Mouse (Mus musculus) c-Kit-negative CD71-positive TER-119-positive erythroid progenitor cells, embryonic 14.5 days (primary cell): ENCODE measurements at regions not wholly inside any gene's neighbourhood (a gene's known extent, or its start where the extent isn't known, plus 50 kb on each side); places are given as distances from the start of the nearest gene placed in this dataset.
"Not testable (repeated sequence)": the region's sequence is repeated elsewhere in the genome, so short reads cannot be mapped to it uniquely, and the experiment has no call there.

Experiments used
- DNase-seq: peaks from one replicate; pipeline ENCODE4 v3.0.0-alpha.2; 2013; ENCODE audit warnings: low read depth, low spot score

DNA sequence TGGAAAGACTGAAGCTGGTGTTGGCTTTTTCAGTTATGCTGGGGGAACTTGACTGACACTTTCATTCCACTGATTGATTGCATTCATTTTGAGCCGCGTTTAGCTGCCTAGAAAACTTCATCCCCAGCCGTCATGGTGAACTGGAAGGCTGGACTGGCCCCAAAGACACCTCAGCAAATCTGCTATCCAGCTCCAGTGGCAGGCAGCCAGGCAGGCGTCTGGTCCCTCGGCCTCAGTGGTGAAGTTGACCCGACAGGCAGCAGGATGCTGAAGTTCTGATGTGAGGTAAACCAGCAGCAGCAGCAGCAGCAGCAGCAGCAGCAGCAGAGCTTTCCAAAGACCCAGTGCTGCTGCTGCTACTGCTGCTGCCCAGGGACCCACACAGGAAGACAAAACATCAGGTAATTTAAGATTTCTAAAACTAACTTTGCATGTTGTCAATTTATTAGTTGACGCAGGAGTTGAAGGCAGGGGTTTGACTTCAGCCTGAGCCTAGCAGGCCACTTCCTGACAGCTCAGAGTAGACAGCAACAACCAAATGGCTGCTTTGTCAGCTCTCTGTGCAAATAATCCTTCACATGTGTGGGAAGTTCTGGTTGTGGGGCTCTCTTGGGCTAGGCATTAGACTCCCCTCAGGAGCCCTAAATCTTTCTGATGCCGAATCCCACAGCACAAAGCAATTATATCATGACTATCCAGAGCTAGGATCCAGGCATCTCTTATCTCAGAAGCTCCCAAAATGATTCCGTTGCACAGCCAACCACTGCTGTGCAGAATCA lies 200.4 kb upstream of the Nhs start:
- DNase-seq = no peak

DNA sequence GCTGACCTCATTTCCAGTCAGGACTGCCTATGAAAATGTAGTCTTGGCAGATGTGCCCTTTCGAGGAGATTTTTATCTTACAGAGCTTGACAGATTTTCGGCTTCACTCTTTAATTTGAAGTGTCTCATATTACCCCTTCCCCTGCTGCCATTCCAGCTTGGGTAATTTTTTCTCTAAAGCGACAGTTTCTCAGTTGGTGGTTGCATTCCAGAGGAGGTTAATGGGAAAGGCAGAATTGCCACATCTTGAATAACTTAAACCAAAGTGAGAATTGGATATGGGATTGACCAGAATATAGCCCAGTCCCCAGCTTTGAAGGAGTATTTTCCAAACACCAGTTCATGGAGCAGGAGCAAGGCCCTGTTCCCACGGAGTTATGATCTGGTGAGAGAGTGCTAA lies 188.8 kb upstream of the Nhs start:
- no peak for DNase-seq

DNA sequence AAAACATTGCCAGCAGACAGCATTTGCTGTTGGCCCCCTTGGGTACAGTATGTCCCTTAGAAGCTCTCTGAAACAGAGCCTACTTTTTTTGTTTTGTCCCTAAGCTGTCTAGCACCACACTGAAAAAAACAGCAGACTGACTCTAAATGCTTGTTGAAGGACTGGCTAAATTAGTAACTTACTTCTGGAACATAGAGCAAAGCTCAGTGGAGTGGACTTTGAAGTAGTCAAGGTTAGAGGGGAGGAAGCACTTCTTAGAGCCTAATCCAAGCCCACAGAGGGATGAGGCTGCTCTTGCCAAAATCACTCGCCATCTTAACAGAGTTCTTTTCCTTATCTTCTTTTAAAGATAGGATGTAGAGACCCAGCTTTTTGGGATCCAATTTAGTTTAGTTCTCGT lies 188.4 kb upstream of the Nhs start:
- DNase-seq = no peak

DNA sequence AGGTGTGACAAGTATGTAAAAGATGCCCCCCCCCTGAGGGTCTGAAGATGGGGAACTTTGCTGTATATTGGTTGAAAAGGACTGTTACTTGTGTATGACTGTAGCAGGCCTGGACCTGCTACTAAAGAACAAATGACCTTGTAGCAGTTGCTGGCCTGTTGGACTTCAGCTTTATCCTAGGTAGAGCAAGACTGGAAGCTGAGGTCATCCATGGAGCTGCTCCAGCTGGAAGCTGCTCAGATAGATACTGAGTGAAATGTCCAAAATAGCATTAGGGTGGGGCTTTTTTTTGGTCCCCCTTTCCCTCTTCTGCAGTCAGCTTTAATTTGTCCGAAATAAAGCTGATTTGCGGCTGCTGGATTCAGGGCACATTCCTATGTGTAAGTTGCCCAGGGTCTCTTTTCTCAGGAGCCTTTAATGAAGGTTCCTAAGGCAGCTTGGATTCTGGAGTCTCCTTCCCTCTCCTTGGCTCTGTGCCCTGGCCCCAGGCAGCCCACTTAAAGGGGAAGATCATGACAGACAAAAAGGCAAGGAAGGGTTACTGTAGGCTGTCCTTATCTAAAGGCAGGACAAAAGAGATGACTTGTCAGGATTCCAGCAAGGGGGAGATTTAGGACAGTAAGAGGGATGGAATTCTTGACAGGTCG lies 186.1 kb upstream of the Nhs start:
- DNase-seq = no peak

DNA sequence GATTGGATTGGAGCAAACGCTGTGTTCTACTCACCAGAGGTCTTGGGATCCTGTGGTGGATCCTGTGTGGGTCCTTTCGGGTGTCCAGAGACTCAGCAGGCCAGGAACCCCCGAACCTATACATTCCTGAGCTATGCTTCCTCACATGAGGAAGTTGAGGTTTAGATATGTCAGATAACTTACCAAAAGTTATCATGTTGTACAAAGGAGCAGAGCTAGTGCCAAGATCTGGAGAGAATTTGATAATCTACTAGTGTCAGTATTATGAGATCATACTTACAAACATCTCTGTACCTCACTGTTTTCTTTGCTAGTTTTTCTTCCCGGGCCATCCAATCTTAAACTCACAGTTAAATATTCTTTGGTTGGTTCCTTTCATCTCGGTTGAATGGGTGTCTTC lies 172.6 kb upstream of the Nhs start:
- DNase-seq = no peak

DNA sequence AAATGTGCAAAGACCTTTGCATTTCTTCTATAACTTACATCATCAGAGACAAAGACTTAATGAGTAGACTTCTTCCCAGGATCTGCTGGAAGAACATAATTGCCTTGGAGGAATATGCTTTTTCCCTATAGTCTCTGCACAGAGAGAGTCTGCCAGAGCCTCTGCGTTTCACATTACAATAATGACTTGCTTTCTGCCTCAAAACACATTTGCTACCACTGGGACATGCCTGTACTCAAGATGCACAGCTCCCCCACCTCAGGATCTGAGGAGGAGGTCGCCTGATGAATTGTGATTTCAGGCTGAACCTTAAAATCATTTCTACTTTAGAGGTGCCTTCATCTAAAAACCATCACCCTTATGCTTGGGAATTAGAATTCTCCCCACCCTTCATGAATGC lies 148.1 kb upstream of the Nhs start:
- DNase-seq = no peak

DNA sequence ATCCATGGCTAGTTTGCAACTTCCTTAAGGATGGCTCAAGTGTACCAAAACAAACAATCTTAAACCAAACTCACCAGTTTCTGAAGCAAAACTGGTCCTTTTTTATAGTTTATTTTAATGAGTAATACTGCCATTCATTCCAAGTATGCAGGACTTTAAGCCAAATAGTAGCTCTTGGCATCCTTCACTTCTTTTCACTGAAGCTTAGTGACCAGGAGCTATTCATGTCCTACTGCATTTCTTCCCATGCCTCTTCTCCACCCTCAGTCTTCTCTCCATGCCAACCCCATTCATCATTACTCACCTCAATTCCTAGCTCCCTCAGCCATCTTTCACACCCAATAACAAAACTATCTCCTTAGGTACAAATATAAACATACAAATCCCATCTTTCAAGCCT lies 144.6 kb upstream of the Nhs start:
- DNase-seq = no peak

DNA sequence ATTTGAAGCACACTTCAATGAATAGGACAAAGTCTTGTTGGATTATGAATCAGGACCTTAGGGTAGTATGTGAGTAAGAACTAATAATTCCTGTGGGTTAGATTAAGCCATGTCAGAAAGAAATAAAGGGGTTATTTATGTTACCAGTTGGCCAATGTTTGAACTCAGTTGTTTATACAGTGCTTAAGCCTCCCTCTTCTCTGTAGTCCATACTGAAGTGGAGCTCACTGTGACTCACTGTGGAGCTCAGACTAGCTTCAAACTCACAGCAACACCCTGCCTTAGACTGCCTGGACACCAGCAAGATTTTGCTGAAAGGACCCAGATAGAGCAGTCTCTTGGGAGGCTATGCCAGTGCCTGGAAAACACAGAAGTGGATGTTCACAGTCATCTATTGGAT lies 143.3 kb upstream of the Nhs start:
- no peak for DNase-seq

DNA sequence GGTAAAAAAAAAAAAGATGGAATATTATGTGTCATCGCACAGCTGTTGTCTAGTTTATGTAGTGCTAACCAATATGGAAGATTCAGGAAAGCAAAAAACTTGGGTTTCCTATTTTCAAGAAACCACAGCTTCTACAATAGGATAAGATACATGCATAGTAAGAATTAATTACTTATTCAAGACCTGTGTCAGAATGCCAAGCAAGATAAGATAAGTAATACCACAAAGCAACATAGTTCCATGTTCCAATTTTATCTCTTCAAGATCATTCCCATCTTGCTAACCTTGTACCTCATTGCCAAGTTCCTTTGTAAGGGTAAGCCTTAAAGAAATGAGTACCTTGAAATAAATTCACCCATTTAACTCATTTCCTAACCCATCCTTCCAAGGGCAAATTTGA lies 131.7 kb upstream of the Nhs start:
- no peak for DNase-seq

DNA sequence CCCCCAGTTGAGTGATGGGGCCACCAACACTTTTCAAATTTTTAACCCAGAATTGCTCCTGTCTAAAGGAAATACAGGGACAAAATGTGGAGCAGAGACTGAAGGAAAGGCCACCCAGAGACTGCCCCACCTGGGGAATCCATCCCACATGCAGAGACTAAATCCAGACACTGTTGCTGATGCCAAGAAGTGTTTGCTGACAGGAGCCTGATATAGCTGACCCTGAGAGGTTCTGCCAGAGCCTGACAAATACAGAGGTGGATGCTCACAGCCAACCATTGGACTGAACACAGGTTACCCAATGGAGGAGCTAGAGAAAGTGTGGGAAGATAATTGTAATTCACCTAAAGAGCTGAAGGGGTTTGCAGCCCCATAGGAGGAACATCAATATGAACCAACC lies 126.6 kb upstream of the Nhs start:
- not testable (repeated sequence) for DNase-seq

DNA sequence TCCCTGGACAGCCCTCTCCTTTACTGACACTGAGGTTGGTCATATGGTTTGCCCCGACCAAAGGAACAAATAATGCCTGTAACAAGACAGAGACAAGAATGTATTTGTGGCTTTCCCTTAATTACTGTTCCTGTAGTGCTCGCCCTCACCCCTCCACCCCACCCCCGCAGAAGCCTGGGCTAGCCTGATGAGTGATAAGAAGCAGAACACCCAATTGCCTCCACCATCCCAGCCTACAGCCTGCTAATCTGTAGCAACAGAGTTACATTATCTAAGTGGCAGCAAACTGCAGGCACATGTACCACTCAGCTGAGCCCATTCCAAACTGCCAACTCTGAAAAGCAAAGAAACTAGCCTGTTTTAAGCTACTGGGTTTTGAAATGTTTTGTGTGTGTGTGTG lies 124.7 kb upstream of the Nhs start:
- DNase-seq = peak; percentile 62

DNA sequence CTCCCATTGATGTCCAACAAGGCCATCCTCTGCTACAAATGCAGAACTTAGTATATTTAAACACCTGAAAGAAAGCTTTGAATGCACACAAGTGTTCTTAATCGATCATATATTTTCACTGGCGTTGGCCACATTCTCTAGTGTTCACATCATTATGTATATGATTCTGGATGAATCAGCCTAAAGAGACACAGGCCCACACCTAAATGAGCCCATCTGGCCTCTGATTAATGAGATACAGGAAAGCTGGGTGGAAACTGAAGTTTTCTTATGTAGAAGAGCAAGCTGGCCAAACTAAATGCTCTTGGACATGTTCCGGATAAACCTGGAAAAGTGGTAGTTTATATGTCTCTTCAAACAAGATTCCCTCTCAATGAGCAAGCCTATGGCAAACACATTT lies 123.2 kb upstream of the Nhs start:
- no peak for DNase-seq

DNA sequence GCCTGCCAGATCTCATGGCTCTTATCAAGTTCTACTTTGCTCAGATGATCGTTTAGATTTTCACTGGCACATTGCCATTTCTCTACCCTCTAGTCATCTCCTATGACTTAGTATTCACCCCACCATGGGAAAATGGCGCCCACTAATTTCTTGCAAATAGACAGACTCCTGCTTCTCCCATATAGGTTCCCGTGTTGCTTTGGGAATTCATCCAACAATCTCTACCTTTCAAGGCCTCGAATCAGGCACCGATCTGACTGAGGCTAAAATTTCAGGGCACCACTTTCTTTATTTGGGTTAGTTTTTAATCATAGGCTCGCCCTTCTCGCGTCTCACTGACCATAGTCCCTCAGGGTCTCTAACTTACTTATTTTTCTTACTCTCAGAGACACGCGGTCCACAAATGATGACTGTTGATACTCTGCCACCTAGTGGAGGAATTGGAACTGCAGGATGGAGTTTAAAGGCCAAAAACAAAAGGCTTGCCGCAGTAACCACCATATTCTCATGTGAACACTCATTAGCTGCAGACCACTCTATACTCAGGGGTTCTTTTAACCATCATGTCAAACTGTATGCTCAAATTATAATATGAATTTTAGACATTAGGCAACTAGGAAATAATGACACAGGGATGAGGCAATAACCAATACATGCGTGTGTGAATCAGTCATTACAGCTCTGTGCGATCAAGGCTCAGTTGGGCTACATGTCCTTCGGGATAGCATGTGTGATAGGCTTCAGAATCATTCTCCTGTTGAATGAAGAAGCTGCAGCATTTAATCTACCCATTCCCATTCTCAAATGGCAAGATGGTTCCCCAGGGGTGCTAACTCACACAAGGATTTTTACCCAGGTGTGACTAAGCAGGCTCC lies 119.5 kb upstream of the Nhs start:
- DNase-seq = peak; percentile 56

DNA sequence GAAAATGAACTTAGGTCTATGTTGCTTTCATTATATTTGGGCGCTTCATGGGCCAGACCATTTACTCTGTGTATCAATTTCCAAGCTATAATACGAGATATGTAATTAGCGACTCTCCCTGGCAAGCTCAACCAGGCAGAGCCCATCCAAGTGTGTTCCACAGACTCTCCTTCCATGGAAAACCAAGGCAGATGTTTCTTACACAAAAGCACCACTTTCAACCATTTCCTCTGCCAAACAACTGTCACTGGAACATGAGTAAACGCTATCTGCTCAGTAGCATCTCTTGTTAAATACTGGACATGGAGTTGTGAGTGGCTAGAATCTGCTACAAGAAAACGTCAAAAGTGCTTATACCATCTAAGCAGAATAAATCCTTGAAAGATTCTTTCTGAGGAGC lies 115.1 kb upstream of the Nhs start:
- no peak for DNase-seq

DNA sequence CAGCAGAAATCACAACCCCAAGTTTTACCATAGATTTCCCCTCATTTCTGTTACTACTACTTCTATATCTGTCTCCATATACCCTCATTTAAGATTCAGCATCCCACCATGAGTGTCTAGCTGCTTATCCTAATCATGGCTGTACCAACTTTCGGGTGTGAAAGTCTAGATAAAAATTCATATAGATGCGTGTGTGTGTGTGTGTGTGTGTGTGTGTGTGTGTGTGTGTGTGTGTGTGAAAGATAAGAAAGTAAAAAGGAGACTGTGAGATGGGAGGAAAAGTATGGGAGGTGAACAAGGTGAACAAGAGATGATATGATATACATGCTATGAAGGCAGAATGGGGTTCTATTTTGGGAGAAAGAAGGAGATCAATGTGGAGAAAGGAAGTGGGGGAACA lies 111.7 kb upstream of the Nhs start:
- DNase-seq = no peak

DNA sequence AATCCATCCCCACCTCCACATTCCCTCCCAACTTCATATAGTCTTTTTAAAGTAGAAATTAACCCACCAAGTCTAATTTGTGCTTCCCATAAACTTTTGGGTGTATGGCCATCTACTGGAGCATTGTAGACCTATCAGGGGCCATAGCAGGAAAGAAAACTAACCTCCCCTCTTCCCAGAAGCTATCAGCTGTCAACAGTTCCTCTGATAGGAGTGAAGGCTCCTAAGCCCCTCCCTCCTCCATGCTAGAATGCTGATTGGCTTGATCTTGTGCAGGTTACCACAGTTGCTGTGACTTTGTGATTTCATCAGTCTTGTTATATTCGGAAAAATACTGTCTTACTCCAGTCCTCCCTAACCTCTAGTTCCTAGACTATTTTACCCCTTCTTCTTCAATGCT lies 109.4 kb upstream of the Nhs start:
- no peak for DNase-seq

DNA sequence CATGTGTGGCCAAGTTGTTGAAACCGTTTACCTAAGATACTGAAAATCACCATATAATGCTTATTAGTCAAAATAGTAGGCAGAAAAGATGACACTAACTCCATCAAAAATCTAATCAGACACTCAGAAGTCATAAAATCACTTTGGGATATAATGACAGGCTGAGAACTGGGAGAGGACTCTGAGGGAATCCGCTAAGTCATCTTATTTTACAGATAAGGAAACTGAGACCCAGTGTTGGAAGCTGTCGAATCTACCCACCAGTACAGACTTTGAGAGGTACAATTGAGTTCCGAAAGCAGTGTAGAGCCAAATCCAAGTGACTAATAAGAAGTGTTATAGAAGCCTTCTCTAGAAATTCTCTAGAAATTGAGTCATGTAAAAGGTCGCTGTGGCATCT lies 108.6 kb upstream of the Nhs start:
- no peak for DNase-seq

DNA sequence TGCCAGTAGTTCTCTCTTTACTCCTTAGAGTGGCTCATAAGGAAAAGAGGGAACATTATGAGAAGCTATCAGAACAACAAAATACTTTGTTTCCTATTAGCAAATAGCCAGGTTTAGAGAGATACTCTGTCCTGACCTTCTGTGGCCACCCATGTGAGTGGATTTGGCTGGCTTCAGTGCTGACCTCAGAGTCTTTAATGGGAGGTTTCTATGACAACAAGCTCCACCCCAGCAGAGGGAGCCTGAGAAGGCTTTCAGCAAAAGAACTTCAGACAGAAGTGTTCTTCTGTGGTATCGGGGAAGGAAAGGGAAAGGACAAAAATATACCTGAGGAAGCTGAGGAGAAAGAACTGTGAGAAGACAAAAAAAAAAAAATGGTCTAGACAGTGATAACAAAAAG lies 108.1 kb upstream of the Nhs start:
- DNase-seq = peak; percentile 48

DNA sequence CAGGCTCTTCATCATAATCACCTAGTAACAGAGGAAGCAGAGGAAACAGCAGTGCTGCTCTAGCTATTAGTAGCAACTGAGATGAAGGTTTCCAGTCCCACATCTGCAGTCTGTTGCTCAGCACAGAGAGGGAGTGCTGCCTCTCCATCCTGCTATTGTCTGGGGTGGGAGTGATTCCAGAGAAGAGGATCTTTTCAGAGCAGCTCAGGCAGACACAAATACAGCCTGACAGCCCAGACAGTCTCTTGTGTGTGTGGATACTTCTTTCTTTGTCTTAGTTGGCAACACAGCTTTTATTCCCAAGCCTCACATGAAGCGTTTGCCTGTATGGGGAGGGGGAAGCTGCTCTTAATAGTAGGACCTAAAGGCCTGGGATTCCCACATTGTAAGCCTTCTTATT lies 107.2 kb upstream of the Nhs start:
- DNase-seq = no peak

DNA sequence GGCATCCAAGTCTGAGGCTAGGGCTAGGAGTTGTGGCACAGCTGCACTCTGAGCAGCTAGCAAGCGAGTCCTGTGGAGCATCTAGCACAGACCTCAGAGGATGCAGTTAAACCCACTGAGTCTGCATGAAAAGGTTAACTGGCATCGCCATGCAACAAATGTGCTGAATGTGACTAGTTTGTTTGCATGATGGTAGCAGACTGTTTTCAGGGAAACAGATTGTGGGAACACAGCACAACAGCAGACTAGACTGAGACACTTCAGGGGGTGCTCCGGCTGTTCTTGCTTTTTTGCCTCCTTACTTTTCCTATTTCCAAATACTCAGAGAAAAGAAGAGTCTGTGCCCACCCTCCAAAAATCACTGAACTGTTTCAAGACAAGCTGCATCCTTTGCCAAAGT lies 97.9 kb upstream of the Nhs start:
- DNase-seq = no peak

DNA sequence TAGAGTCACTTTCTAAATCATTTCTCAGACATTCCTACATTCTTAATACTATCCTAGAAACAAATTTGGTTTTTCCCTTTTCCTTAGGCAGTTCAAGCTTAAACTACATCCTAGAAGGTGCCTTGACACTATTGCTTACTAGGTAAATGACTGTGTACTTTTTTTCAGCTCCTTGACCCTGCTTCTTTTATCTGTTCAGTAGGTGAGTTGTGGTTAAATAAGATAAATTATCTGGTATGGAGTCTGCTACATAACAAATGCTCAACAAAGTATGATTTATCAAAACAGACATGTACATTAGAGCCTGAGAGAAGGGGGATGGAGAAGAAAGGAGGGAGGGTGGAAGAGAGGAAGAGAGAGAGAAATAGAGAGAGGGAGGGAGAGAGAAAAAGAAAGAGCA lies 96.3 kb upstream of the Nhs start:
- DNase-seq = no peak

DNA sequence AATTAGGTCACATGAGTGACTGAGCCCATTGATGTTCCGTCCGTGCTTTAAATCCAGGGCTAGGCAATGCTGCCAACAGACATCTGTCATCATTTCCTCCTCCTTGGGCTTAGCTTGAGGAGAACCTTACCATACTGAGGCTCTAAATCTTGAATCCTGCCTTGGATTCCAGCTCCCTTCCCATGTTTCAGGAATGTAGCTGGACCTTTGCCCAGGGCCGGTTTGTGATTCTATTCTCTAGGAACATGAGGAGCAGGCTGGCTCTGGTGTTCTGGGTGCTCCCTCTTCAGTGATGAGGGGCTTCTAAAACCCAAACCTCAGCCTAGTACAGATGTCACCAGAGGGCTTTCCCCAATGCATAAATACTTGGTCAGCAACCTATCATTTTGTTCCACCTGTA lies 81.8 kb upstream of the Nhs start:
- DNase-seq = no peak

DNA sequence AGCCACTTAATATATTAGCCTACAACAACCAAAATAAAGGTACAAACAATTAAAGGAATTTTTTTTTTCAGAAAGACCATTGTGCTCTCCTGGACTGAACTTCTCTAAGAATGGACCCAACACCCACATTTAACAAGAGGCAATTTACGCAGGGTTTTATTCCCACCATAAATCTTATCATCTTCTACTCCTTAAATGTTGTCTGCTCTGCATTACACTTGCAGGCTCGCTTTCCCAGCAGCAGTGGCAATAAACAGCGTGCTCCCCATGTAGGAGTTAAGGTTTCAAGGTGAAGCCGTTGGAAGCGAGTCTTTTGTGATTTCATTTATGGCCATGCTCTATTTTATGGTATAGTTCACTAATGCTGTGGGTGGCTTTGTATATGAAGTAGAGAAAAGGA lies 76.0 kb upstream of the Nhs start:
- DNase-seq = no peak
